8 mouse cellular contexts compared by ENCODE assay signal in the genomic region with DNA sequence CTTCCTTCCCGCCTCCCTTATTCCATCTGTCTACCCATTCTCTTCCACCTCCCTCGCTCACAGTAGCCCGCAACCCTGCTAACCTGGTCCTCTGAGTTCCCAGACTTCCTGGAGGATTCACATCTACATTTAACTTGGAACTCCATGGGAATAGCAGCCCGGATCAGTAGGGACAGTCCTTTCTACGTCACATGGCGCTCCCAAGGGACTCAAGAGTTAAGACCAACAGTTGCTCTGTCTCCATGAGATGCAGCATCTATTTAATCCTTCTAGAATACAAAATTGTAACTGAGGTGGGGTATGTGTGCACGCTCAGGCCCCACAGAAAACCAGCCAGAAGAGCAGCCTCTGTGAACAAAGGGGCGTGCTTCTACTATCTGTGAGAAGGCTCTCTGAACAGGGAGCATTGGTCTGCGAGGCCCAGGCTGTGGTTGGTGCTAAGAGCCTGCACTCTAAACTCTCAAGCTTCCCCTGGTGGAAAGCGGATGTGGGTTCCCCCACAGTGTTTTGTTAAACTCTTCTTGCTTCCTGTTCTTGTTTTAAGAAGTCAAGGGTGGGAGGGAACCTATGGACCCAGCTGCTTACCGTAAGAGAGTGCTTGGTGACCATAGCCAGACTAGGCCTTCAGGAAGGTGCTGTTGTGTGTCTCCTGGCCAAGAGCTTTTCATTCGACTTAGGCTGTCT. TPM values are rescaled to one million over a fixed set of nuclear protein-coding genes. Genes with fewer than 3 reads are reported as not detected.
DNase-seq lines count a peak whose midpoint lies in the region; TF ChIP-seq lines count a peak whose summit lies in the region.

No protein-coding gene starts in this region.

- TF ChIP-seq CTCF in gastrocnemius, adult 2 months (IDR thresholded peaks at IDR 0.05): no peak

- H3K4me3 ChIP-seq in gastrocnemius, adult 2 months: peak overlapping the region; percentile 68

- peak overlapping the region; percentile 84 for H3K27ac ChIP-seq in gastrocnemius, adult 2 months

- no peak for DNase-seq in gastrocnemius, adult 2 months
- DNase-seq in gastrocnemius, postnatal 36 days: no peak
- DNase-seq in heart, adult 9 months (ENCODE audit: low spot score in 2 of 2): peak; percentile 74 to 83
- peak; percentile 31 to 64 for DNase-seq in kidney, postnatal 25 days
- peak; percentile 68 to 73 for DNase-seq in monocyte, adult 2 months (ENCODE audit: low read depth in 1 of 2, low spot score in 2 of 2)
- DNase-seq in urinary bladder, postnatal 25 days (ENCODE audit: low spot score): no peak
- no peak for DNase-seq in cerebellum, adult 8-10 months
- DNase-seq in adrenal gland, adult 8-10 months: no peak

- intact Hi-C loops in gastrocnemius, adult 2 months (cut with DNase I): no loop called here
- intact Hi-C loops in gastrocnemius, postnatal 36 days (cut with DNase I): no loop called here

RNA-seq across cellular contexts. Expression of a gene that starts 2.2 kb away (rescaled TPM):
- total RNA-seq in gastrocnemius, adult 2 months (2021): 1 to 10 TPM; 2.9 to 4.6 TPM
- 1 to 10 TPM; 3.0 to 5.2 TPM for total RNA-seq in gastrocnemius, postnatal 36 days (2021)
- 1 to 10 TPM; 4.2 to 9.6 (median 5.7) TPM for total RNA-seq in adrenal gland, adult 8-10 months (2022)

RNA-seq across cellular contexts. Expression of a gene that starts 29.9 kb away (rescaled TPM):
- not detected for total RNA-seq in gastrocnemius, adult 2 months (2021)
- total RNA-seq in gastrocnemius, postnatal 36 days (2021): under 1 TPM in 1 of 2 experiments, not detected in 1; 0.33 TPM
- total RNA-seq in adrenal gland, adult 8-10 months (2022): under 1 TPM in 2 of 4 experiments, not detected in 2; 0.40 to 0.42 TPM

RNA-seq across cellular contexts. Expression of a gene that starts 31.2 kb away (rescaled TPM):
- total RNA-seq in gastrocnemius, adult 2 months (2021): under 1 TPM; 0.11 to 0.15 TPM
- total RNA-seq in gastrocnemius, postnatal 36 days (2021): under 1 TPM; 0.20 to 0.64 TPM
- under 1 TPM; 0.19 to 0.37 (median 0.26) TPM for total RNA-seq in adrenal gland, adult 8-10 months (2022)

RNA-seq across cellular contexts. Expression of a gene that starts 52.5 kb away (rescaled TPM):
- total RNA-seq in gastrocnemius, adult 2 months (2021): 1 to 10 TPM; 1.0 to 2.4 TPM
- 1 to 10 TPM in 1 of 2 experiments, under 1 TPM in 1; 0.99 to 1.4 TPM for total RNA-seq in gastrocnemius, postnatal 36 days (2021)
- 10 to 100 TPM in 2 of 4 experiments, 1 to 10 TPM in 2; 9.4 to 15.1 (median 11.5) TPM for total RNA-seq in adrenal gland, adult 8-10 months (2022)

Comparison
In these comparisons a context has a peak if more than half of its experiments do, and no peak if none do; other contexts are left out.
1. DNase-seq: peak in heart, adult 9 months (2 of 2), kidney, postnatal 25 days (2 of 2) and monocyte, adult 2 months (2 of 2); none in gastrocnemius, adult 2 months (single experiment), gastrocnemius, postnatal 36 days (0 of 2), urinary bladder, postnatal 25 days (single experiment), cerebellum, adult 8-10 months (single experiment) and adrenal gland, adult 8-10 months (single experiment).